Mouse (Mus musculus): ENCODE results near the gene Lemd1. TPM values are rescaled to one million over a fixed set of nuclear protein-coding genes. Genes with fewer than 3 reads are reported as not detected.

The Lemd1 gene
- not detected in 2 replicates for polyA plus RNA-seq (2012; ENCODE audit: low replicate concordance)

GRCm38 (mm10) chr1:132191093-132191785, at the start of gene Lemd1, which contains the start of gene AC124108.1:
Gene Lemd1 (plus strand): TSS chr1:132191431.
Gene AC124108.1 (plus strand): TSS chr1:132191457.

GRCm38 (mm10) chr1:132229667-132230066, 38.4 kb downstream of the Lemd1 start, which contains the start of gene Gm10188:
Gene Gm10188 (minus strand): TSS chr1:132229767.

GRCm38 (mm10) chr1:132298425-132298800, 107.2 kb downstream of the Lemd1 start, which contains the start of gene Klhdc8a:
Gene Klhdc8a (plus strand): TSS chr1:132298626.

Other genes with a start within 250 kb of the Lemd1 start
- 11.4 and 23.1 TPM in 2 replicates for gene Slc45a3, start 228.5 kb upstream of the Lemd1 start, polyA plus RNA-seq (2012; ENCODE audit: low replicate concordance)
- 17.8 and 23.3 TPM in 2 replicates for gene Elk4, start 183.8 kb upstream of the Lemd1 start, polyA plus RNA-seq (2012; ENCODE audit: low replicate concordance)
- 0.56 and 0.99 TPM in 2 replicates for gene Mfsd4a, start 123.4 kb upstream of the Lemd1 start, polyA plus RNA-seq (2012; ENCODE audit: low replicate concordance)
- gene Cdk18, start 51.7 kb upstream of the Lemd1 start, polyA plus RNA-seq (2012; ENCODE audit: low replicate concordance): 2.6 and 3.7 TPM in 2 replicates
- gene AC124108.1, start within 50 bp of the Lemd1 start, polyA plus RNA-seq (2012; ENCODE audit: low replicate concordance): not detected in 2 replicates
- not detected in 2 replicates for gene Gm10188, start 38.3 kb downstream of the Lemd1 start, polyA plus RNA-seq (2012; ENCODE audit: low replicate concordance)
- 0.02 and 0.04 TPM in 2 replicates for gene Klhdc8a, start 107.2 kb downstream of the Lemd1 start, polyA plus RNA-seq (2012; ENCODE audit: low replicate concordance)
- gene Nuak2, start 124.7 kb downstream of the Lemd1 start, polyA plus RNA-seq (2012; ENCODE audit: low replicate concordance): 27.4 and 44.8 TPM in 2 replicates
- gene Tmcc2, start 199.8 kb downstream of the Lemd1 start, polyA plus RNA-seq (2012; ENCODE audit: low replicate concordance): 13.7 and 203 TPM in 2 replicates
- gene Dstyk, start 226.1 kb downstream of the Lemd1 start, polyA plus RNA-seq (2012; ENCODE audit: low replicate concordance): 2.6 and 8.1 TPM in 2 replicates